ENCODE assay signal across 9 mouse cellular contexts in genomic region chr3:20986377-20986727, GRCm38 (mm10).
DNase-seq lines count a peak whose midpoint lies in the region; ATAC-seq and TF ChIP-seq lines count a peak whose summit lies in the region.
"Had no signal": no experiment of that assay in that cellular context is flagged by ENCODE, and none has a peak within 500 bp of the region (broad histone marks: within the 10 kb centered on the region; RNA-seq: fewer than 3 reads in every experiment).

No protein-coding gene starts in this region.

- peak; percentile 9 for DNase-seq in cerebellum, adult 11 months
- peak; percentile 47 for DNase-seq in embryo, embryonic 9.5 days (ENCODE audit: extremely low spot score)
- DNase-seq in hindbrain, postnatal 0 days (ENCODE audit: low spot score) = peak; percentile 86
- DNase-seq in c-Kit-positive CD71-positive TER-119-positive erythroid progenitor cells, embryonic 14.5 days (ENCODE audit: low spot score) = no peak
- no peak for DNase-seq in urinary bladder, adult 18-20 months (ENCODE audit: low spot score in 2 of 2)
- no peak for DNase-seq in heart, adult 18-20 months

- H3K27ac ChIP-seq in hindbrain, postnatal 0 days = peak overlapping the region; percentile 67; the same call in 1 of the 2 replicates
- H3K27ac ChIP-seq in midbrain, embryonic 15.5 days = peak overlapping the region; percentile 66

- ATAC-seq in hindbrain, postnatal 0 days = peak; percentile 96
- peak; percentile 96 for ATAC-seq in midbrain, embryonic 15.5 days (replicated peaks)
- ATAC-seq in megakaryocyte-erythroid progenitor cell, adult 5-6 weeks (replicated peaks; ENCODE audit: low FRiP score, low TSS enrichment, poor library complexity, severe bottlenecking) = no peak

- no peaks in the 10 kb centered on the region for H3K36me3 ChIP-seq in hindbrain, postnatal 0 days (ENCODE audit: insufficient read depth, low read length)
- no peaks in the 10 kb centered on the region for H3K36me3 ChIP-seq in midbrain, embryonic 15.5 days (replicated peaks)
- H3K36me3 ChIP-seq: G1E had no signal

- no peaks in the 10 kb centered on the region for H3K9me3 ChIP-seq in hindbrain, postnatal 0 days (ENCODE audit: low read length)
- H3K9me3 ChIP-seq in midbrain, embryonic 15.5 days = no peaks in the 10 kb centered on the region
- H3K9me3 ChIP-seq: G1E had no signal

- peak; percentile 49 for TF ChIP-seq CTCF in hindbrain, postnatal 0 days (IDR thresholded peaks at IDR 0.05; ENCODE audit: low read depth)

- WGBS in hindbrain, postnatal 0 days = 0% methylated on average over 1 of the region's 1 CpGs
- WGBS in midbrain, embryonic 15.5 days = 0% methylated on average over 1 of the region's 1 CpGs

- H3K4me3 ChIP-seq in hindbrain, postnatal 0 days (ENCODE audit: low read length) = no peak overlapping the region
- H3K4me3 ChIP-seq in midbrain, embryonic 15.5 days = no peak overlapping the region

- H3K4me2 ChIP-seq in hindbrain, postnatal 0 days (ENCODE audit: low read depth, low read length) = peak overlapping the region; percentile 25; the same call in 1 of the 2 replicates
- peak overlapping the region; percentile 12; the same call in 1 of the 2 replicates for H3K4me2 ChIP-seq in midbrain, embryonic 15.5 days

- H3K9ac ChIP-seq in hindbrain, postnatal 0 days (replicated peaks; ENCODE audit: low read length) = no peak overlapping the region
- H3K9ac ChIP-seq in midbrain, embryonic 15.5 days = no peak overlapping the region

- H3K27me3 ChIP-seq in hindbrain, postnatal 0 days (ENCODE audit: insufficient read depth, low read length) = no peaks in the 10 kb centered on the region
- H3K27me3 ChIP-seq in midbrain, embryonic 15.5 days (replicated peaks) = no peaks in the 10 kb centered on the region

- peaks cover 17% of the 10 kb centered on the region for H3K4me1 ChIP-seq in hindbrain, postnatal 0 days (ENCODE audit: insufficient read depth, low read length)
- peaks cover 18% of the 10 kb centered on the region for H3K4me1 ChIP-seq in midbrain, embryonic 15.5 days

Comparison
In these comparisons a context has a peak if more than half of its experiments do, and no peak if none do; other contexts are left out.
1. DNase-seq: peak in cerebellum, adult 11 months (single experiment), embryo, embryonic 9.5 days (single experiment) and hindbrain, postnatal 0 days (single experiment); none in c-Kit-positive CD71-positive TER-119-positive erythroid progenitor cells, embryonic 14.5 days (single experiment), urinary bladder, adult 18-20 months (0 of 2) and heart, adult 18-20 months (0 of 2).